Mouse (Mus musculus) E14TG2a.4 (cell line): ENCODE data around the gene Col6a1.

Source experiments
- H3K27me3 ChIP-seq: 2 replicates; pipeline ENCODE4 v1.6.1; 2014; ENCODE audit warnings: low read length, control low read depth; ENCODE audit not compliant: insufficient read depth
- H3K36me3 ChIP-seq: 2 replicates; pipeline ENCODE4 v1.6.1; 2014; ENCODE audit warnings: low read length, control low read depth; ENCODE audit not compliant: insufficient read depth
- H3K4me1 ChIP-seq: replicated peaks from 2 replicates; pipeline ENCODE4 v1.6.1; 2014; ENCODE audit warnings: low read depth, low read length, control low read depth
- H3K4me3 ChIP-seq: replicated peaks from 2 replicates; pipeline ENCODE4 v1.5.1; 2014; ENCODE audit warnings: mild to moderate bottlenecking, low read length
- H3K9me3 ChIP-seq: 2 replicates; pipeline ENCODE4 v1.6.1; 2014; ENCODE audit warnings: low read length, control low read depth
- CTCF ChIP-seq: conservative IDR thresholded peaks from 2 replicates; pipeline ENCODE4 v1.5.1; 2014; ENCODE audit warnings: low read length
- NANOG ChIP-seq: IDR thresholded peaks from 2 replicates; pipeline ENCODE4 v1.6.1; 2014; ENCODE audit warnings: borderline replicate concordance, low read length, mixed read lengths
- POU5F1 ChIP-seq: IDR thresholded peaks from 2 replicates; pipeline ENCODE4 v1.6.1; 2014; ENCODE audit warnings: low read length, borderline replicate concordance

Col6a1 gene

DNA sequence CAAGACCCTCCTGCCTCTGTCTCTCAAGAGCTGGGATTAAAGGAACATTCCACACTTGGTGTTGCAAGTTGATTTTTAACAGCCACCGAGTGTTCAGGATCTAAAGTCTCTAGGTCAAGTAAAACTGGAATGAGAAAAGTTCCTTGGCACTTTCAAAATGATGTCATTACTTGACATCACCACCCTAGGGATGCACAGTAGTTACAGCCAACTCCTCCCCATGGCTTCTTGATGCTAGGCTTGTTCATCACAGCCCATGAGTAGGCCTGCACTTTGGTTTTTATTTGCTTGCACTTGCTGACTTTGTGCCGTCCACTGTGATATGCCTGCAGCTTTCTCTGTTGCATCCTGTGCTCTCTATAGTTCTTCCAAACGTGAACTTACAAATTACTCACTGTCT is 21.6 kb downstream of the Col6a1 start:
- Histone ChIP-seq H3K36me3 (no peaks in the 10 kb centered on the region), H3K9me3 (peaks cover 29% of the 10 kb centered on the region), H3K4me3 (no peak overlapping the region), H3K27me3 (no peaks in the 10 kb centered on the region), H3K4me1 (no peaks in the 10 kb centered on the region)
- no peak for TF ChIP-seq CTCF
- TF ChIP-seq NANOG, result no peak
- TF ChIP-seq POU5F1, result no peak

DNA sequence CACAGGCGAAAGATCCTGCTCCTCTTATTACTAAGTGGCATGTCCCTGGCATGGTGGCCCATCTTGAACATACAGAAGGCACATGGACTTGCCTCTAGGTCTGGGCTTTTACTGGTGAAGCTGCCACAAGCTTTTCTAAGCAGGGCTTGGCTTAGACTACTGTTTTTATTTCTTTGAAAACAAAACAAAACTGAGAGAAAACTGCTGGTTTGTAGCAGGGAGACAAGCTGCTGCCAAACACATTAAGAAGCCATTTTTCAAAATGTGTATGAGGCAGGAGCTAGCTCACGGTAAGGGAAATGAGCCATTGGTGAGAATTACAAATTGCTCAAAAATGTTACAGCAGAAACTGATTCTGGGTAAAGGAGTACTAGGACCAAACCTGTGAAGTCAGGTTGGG is 24.5 kb downstream of the Col6a1 start:
- Histone ChIP-seq H3K27me3 (no peaks in the 10 kb centered on the region), H3K4me1 (no peaks in the 10 kb centered on the region), H3K9me3 (peaks cover 9% of the 10 kb centered on the region), H3K4me3 (no peak overlapping the region), H3K36me3 (no peaks in the 10 kb centered on the region)
- no peak for TF ChIP-seq POU5F1
- TF ChIP-seq CTCF, result no peak
- TF ChIP-seq NANOG, result no peak

DNA sequence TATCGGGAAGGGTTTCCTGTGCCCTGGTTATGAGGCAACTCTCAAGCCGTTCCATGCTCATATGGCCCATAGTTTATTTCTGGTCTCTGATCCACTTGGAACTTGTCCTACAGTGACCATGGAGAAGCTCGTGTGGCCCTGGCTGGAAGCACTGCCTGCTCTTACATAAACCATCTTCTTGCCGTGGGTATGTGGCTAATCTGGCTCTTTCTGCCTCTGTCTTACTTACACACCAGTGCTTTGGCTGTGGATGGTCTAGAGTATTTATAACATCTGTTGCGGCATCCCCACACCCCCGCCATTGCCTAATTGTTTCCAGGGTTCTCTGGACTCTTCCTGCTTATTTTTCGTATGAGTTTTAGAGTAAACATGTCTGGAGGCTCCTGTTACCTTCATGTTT is 26.2 kb downstream of the Col6a1 start:
- TF ChIP-seq POU5F1, result no peak
- TF ChIP-seq CTCF, result no peak
- no peak for TF ChIP-seq NANOG
- Histone ChIP-seq H3K4me3 (no peak overlapping the region), H3K36me3 (no peaks in the 10 kb centered on the region)

DNA sequence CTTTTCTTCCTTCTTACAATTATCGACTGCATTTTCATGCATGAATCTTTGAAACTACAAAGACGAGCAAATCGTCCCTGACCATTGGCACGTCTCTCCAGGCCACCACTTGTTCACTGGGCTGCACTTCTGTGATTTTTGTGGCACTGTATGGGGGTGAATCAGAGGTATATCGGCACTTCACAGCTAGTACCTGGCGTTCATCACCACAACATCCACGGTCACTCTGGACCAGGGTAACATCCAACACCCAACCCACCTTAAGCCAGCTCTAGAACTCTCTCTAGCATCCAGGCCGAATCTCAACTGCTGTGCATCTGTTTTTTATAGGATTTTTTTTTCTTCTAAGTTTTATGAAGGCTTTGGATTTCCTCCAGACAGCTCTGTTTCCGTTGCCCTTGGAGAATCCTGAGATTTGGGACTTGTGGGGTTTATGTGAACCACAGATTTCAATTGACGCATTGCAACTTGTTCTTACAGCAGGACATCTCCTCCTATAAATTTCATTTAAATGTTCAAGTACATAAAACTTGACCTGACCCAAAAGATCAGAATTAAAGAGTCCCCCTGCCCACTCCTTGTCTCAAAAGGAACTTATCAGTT is 30.6 kb downstream of the Col6a1 start:
- no peak for TF ChIP-seq CTCF
- TF ChIP-seq NANOG, result no peak
- no peak for TF ChIP-seq POU5F1
- H3K36me3 ChIP-seq, result no peaks in the 10 kb centered on the region
- no peak overlapping the region for H3K4me3 ChIP-seq
- no peaks in the 10 kb centered on the region for H3K9me3 ChIP-seq
- no peaks in the 10 kb centered on the region; the same call in 1 of the 2 replicates for H3K27me3 ChIP-seq
- H3K4me1 ChIP-seq, result no peaks in the 10 kb centered on the region

More for the DNA sequence above, 26.2 kb downstream of the Col6a1 start:
- Histone ChIP-seq H3K27me3 (no peaks in the 10 kb centered on the region), H3K4me1 (no peaks in the 10 kb centered on the region), H3K9me3 (peaks cover 9% of the 10 kb centered on the region)

DNA sequence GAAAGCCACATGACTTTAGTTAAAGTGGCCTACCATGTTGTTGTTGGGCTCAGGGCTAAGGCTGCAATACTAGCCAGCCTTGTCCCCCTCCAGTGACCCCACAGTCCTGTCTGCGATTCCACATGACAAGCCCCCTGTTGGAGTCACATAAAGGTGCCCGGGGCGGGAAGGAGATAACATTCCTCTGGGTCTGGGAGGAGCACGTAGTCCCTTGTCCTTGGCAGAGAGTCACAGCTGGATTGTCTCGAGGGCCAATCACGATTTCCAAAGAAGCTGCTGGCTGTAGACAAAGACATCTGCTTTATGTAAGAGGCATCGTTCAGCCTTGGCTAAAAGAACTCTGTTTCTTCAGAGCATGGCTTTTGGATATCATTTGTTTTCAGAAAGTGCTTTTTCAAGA is 31.2 kb downstream of the Col6a1 start:
- peaks cover 1% of the 10 kb centered on the region; the same call in 1 of the 2 replicates for H3K27me3 ChIP-seq
- no peaks in the 10 kb centered on the region for H3K9me3 ChIP-seq
- TF ChIP-seq POU5F1 (no peak), NANOG (no peak), CTCF (no peak)
- no peak overlapping the region for H3K4me3 ChIP-seq
- H3K36me3 ChIP-seq, result no peaks in the 10 kb centered on the region
- H3K4me1 ChIP-seq, result no peaks in the 10 kb centered on the region

DNA sequence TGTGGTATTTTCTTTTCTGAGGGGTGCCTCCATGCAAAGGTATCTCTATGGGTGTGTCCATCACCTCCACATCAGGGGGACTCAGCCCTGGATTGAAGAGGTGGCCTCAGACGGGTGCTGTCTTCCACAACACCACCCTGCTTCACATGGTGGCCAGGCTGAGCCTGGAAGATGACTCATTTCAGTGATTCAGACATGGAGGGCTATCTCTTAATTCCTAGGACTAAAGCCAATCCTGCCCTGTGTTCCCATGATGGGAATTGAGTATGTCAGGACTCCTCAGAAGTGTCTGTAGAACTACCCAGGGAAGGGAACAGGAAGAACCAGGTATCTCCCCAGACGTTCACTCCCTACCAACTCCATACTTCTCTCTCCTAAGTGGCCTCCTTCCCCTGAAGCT is 32.5 kb downstream of the Col6a1 start:
- Histone ChIP-seq H3K9me3 (no peaks in the 10 kb centered on the region), H3K27me3 (peaks cover 5% of the 10 kb centered on the region; the same call in 1 of the 2 replicates), H3K4me3 (no peak overlapping the region), H3K36me3 (no peaks in the 10 kb centered on the region), H3K4me1 (no peaks in the 10 kb centered on the region)
- no peak for TF ChIP-seq NANOG
- no peak for TF ChIP-seq CTCF
- TF ChIP-seq POU5F1, result no peak

DNA sequence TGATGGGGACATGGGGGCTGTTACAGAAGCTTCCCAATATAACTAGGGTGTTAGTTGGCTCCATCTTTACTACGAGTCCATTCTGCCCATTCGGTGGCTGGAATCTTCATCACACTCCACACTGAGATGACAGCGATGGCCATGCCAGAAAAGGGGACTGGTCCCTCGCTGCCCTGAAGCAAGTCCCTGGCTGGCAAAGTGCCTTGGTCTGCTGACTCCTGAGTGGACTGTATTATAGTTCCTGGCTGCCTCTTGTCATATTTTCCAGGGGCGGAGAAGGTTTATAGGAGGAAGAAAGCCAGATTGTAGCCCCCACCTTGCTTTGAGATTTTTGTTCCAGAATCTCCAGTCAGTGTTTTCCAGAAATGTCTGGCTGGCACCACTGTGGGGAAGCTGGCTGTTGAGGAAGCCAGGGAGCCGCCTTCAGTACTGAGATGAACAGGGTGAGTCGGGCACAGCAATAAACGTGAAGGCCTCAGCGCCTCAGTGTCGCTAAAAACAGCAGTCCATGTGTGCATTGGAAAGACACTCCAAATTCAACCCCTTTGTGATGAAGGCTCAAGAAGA is 40.4 kb downstream of the Col6a1 start:
- TF ChIP-seq POU5F1 (no peak), CTCF (no peak), NANOG (no peak)
- no peaks in the 10 kb centered on the region for H3K9me3 ChIP-seq
- H3K36me3 ChIP-seq, result no peaks in the 10 kb centered on the region
- H3K4me3 ChIP-seq, result no peak overlapping the region
- H3K4me1 ChIP-seq, result no peaks in the 10 kb centered on the region
- H3K27me3 ChIP-seq, result peaks cover 5% of the 10 kb centered on the region; the same call in 1 of the 2 replicates

DNA sequence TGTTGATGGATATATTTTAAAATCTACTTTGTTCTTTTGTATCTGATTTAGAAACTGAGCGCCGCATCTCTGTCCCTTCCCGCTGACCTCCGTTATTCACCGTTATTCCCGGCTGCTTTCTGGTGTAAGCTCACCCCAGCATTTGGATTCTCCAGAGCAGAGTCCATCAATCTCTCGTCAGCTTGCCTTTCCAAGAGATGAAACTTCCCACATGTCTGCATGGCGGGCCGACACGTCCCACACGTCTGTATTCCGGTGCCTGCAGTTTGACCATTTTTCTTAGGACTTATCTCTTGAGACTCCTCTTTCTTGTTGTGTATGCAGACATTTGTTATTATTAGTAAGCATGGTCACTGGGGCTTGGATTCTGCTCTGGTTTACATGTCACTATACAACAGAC is 42.0 kb downstream of the Col6a1 start:
- Histone ChIP-seq H3K4me3 (no peak overlapping the region), H3K27me3 (no peaks in the 10 kb centered on the region), H3K36me3 (no peaks in the 10 kb centered on the region), H3K9me3 (no peaks in the 10 kb centered on the region), H3K4me1 (no peaks in the 10 kb centered on the region)
- TF ChIP-seq CTCF (no peak), NANOG (no peak), POU5F1 (no peak)
